Mouse (Mus musculus): ENCODE measurements around the gene Dnah6.

Dnah6 gene

GRCm38 (mm10) chr6:73026898-73027297 is 194.6 kb downstream of the Dnah6 start:
- DNase-seq (ENCODE audit: low spot score), result peak; percentile 13

GRCm38 (mm10) chr6:73020061-73020460 is 201.4 kb downstream of the Dnah6 start:
- peak; percentile 34 for DNase-seq (ENCODE audit: low spot score)

- no peak for DNase-seq (ENCODE audit: low spot score)
Measured at GRCm38 (mm10) chr6:73018725-73019280, 202.6 kb downstream of the Dnah6 start.

GRCm38 (mm10) chr6:73014317-73015160 is 206.9 kb downstream of the Dnah6 start:
- peak; percentile 57 for DNase-seq (ENCODE audit: low spot score)

- peak; percentile 33 for DNase-seq (ENCODE audit: low spot score)
Measured at GRCm38 (mm10) chr6:73012931-73013330, 208.5 kb downstream of the Dnah6 start.

GRCm38 (mm10) chr6:73011827-73012226 is 209.6 kb downstream of the Dnah6 start:
- DNase-seq (ENCODE audit: low spot score), result peak; percentile 29

GRCm38 (mm10) chr6:73010073-73010472 is 211.4 kb downstream of the Dnah6 start:
- DNase-seq (ENCODE audit: low spot score), result no peak

- no peak for DNase-seq (ENCODE audit: low spot score)
Measured at GRCm38 (mm10) chr6:73003601-73004000, 217.8 kb downstream of the Dnah6 start.

GRCm38 (mm10) chr6:73002391-73002790 is 219.1 kb downstream of the Dnah6 start:
- no peak for DNase-seq (ENCODE audit: low spot score)

GRCm38 (mm10) chr6:72998809-72999208 is 222.6 kb downstream of the Dnah6 start:
- DNase-seq (ENCODE audit: low spot score), result no peak

- DNase-seq (ENCODE audit: low spot score), result peak; percentile 67
Measured at GRCm38 (mm10) chr6:72993688-72994082, 227.8 kb downstream of the Dnah6 start.

GRCm38 (mm10) chr6:72993054-72993687 is 228.3 kb downstream of the Dnah6 start:
- no peak for DNase-seq (ENCODE audit: low spot score)

GRCm38 (mm10) chr6:72990206-72990605 is 231.2 kb downstream of the Dnah6 start:
- DNase-seq (ENCODE audit: low spot score), result no peak

- DNase-seq (ENCODE audit: low spot score), result no peak
Measured at GRCm38 (mm10) chr6:72989028-72989736, 232.3 kb downstream of the Dnah6 start.

GRCm38 (mm10) chr6:72982506-72982905 is 238.9 kb downstream of the Dnah6 start:
- no peak for DNase-seq (ENCODE audit: low spot score)

- no peak for DNase-seq (ENCODE audit: low spot score)
Measured at GRCm38 (mm10) chr6:72981851-72982250, 239.6 kb downstream of the Dnah6 start.

- DNase-seq (ENCODE audit: low spot score), result peak; percentile 81
Measured at GRCm38 (mm10) chr6:72981124-72981651, 240.3 kb downstream of the Dnah6 start.

GRCm38 (mm10) chr6:72976866-72977265 is 244.6 kb downstream of the Dnah6 start:
- DNase-seq (ENCODE audit: low spot score), result no peak

- DNase-seq (ENCODE audit: low spot score), result no peak
Measured at GRCm38 (mm10) chr6:72971074-72971473, 250.4 kb downstream of the Dnah6 start.

GRCm38 (mm10) chr6:72969787-72970186 is 251.7 kb downstream of the Dnah6 start:
- no peak for DNase-seq (ENCODE audit: low spot score)

Data from adipocyte (in vitro differentiated cells).